Mouse (Mus musculus) hindbrain, embryonic 15.5 days (tissue): ENCODE results near the gene Sec16a. TPM values are rescaled to one million over a fixed set of nuclear protein-coding genes. Genes with fewer than 3 reads are reported as not detected.

Experiments
- ATAC-seq: fragments of 200-750 bp; cut with Nextera tagmentation; 2 replicates; pipeline ENCODE4 v1.8.0; 2017; ENCODE audit warnings: low read depth, moderate number of reproducible peaks, moderate TSS enrichment; ENCODE audit not compliant: low FRiP score
- H3K27ac ChIP-seq: fragments of 300-500 bp; sonication (generic); replicated peaks from 2 replicates; pipeline ENCODE4 v1.5.1; 2015; ENCODE audit warnings: mild to moderate bottlenecking, inconsistent platforms
- H3K27me3 ChIP-seq: fragments of 300-500 bp; sonication (generic); 2 replicates; pipeline ENCODE4 v1.6.1; 2015; ENCODE audit warnings: control low read depth, inconsistent platforms
- H3K36me3 ChIP-seq: fragments of 300-500 bp; sonication (generic); 2 replicates; pipeline ENCODE4 v1.6.1; 2015; ENCODE audit warnings: control low read depth, inconsistent platforms
- H3K4me1 ChIP-seq: fragments of 300-500 bp; sonication (generic); replicated peaks from 2 replicates; pipeline ENCODE4 v1.6.1; 2015; ENCODE audit warnings: control low read depth, inconsistent platforms
- H3K4me2 ChIP-seq: fragments of 300-500 bp; sonication (generic); 2 replicates; pipeline ENCODE4 v1.6.1; 2015; ENCODE audit warnings: moderate library complexity, mild to moderate bottlenecking, inconsistent platforms
- H3K4me3 ChIP-seq: fragments of 300-500 bp; sonication (generic); 2 replicates; pipeline ENCODE4 v1.5.1; 2015; ENCODE audit warnings: mild to moderate bottlenecking, inconsistent platforms
- H3K9ac ChIP-seq: fragments of 300-500 bp; sonication (generic); 2 replicates; pipeline ENCODE4 v1.6.1; 2015; ENCODE audit warnings: inconsistent platforms
- H3K9me3 ChIP-seq: fragments of 300-500 bp; sonication (generic); 2 replicates; pipeline ENCODE4 v1.6.1; 2016; ENCODE audit warnings: control low read depth, inconsistent platforms
- whole genome bisulfite sequencing: fragments of 180-500 bp; shearing (Covaris S2); methylation state at CpG from one replicate; pipeline ENCODE4 v1.1.7; 2015; 5-methylcytosine and 5-hydroxymethylcytosine counted together
- polyA plus RNA-seq: library from polyadenylated mRNA; unstranded; fragments of >200 nt; fragmentation: Nextera tagmentation; extraction: Ambion mirVana; gene quantifications from 2 replicates; pipeline ENCODE4 v1.2.1, GENCODE M21; 2015

Gene Sec16a
- polyA plus RNA-seq, 1 experiment from 2014 or later: 21.6 TPM

DNA sequence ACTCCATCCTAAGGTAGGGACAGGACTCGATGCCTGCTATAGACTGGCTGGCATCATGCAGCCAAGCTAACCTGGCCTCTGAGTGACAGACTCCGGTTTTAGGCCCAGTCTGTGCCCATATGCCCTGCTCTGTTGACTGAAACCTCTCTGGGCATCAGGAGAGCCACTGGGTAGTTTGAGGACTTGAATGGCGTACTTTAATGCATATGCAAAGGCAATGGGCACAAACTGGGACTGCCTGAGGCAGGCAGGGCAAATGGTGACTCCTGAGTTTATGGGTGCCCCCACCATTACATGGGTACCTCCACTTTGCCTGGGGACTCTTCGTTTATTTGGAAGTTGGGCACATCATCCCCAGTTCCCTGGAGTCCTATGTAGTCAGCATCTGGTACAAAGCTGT lies 1.7 kb upstream of the Sec16a start:
- Histone ChIP-seq H3K9me3 (no peaks in the 10 kb centered on the region), H3K4me3 (peak overlapping the region; percentile 65), H3K27me3 (no peaks in the 10 kb centered on the region), H3K27ac (0 out of 2 replicates have a peak overlapping the region, but pooled peaks have one; percentile 18), H3K9ac (peak overlapping the region; percentile 61), H3K4me2 (peak overlapping the region; percentile 81), H3K4me1 (peaks cover 51% of the 10 kb centered on the region), H3K36me3 (peaks cover 1% of the 10 kb centered on the region; the same call in 1 of the 2 replicates)
- ATAC-seq: no peak
- 78% methylated on average over 4 of the region's 4 CpGs for WGBS

DNA sequence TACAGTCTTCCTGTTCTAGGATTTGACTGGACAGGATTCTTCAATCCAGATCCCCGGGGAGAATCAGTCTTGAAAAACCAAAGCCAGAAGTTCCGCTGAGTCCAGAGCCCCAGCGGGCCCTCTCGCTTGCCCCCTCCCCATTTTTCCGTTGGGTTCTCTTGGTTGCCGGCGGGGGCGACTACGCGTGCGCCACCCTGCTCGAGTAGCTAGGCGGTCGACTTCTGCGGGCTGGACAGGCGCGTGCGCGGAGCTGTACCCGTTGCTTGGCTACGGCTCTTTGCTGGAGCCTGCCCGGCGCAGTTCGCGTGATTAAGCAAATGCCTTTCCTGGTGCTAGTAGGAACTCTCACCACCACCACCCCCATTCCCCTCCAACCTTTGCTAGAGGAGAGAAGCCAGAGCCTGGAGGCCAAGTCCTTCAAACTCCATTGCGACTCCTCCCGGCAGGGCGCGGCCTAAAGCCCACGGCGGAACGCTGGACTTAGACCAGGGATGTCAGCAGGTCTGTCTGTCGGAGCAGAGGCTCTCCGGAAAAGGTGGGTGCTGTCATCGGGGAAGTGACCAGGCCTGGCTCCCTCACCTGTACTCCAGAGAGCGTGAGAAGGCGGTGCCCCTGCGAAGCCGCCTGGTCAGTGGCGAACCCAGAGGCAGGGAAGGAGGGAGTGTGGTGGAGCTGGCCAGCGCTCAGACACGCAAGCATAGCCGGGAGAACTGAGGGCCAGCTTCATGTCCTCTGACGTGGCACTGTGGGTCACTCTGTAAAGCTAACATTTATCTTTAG lies 840 bp upstream of the Sec16a start:
- Histone ChIP-seq H3K4me2 (peak overlapping the region; percentile 81), H3K27ac (peak overlapping the region; percentile 94), H3K4me1 (peaks cover 51% of the 10 kb centered on the region), H3K9me3 (no peaks in the 10 kb centered on the region), H3K27me3 (no peaks in the 10 kb centered on the region), H3K4me3 (peak overlapping the region; percentile 65), H3K9ac (peak overlapping the region; percentile 61), H3K36me3 (peaks cover 10% of the 10 kb centered on the region)
- ATAC-seq: peak; percentile 91
- WGBS: under 1% methylated on average over 44 of the region's 44 CpGs

DNA sequence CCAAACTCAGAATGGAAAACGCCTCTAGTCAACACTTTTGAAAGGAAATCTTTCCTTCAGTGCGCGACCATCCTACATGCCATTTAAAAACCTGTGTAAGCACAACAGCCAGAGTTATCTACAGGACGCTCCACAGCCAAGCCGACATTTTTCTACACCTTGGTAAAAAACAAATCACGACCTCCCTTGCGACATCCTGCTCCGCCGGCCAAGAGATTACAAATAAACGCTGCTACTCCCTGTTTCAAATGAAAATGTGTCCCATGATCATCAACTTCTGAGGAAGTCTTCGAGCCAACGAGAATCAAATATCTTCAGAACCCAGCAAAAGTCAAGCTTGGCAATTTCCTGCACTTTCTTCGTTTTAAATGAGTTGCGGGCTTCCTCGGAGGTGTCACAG lies 648 bp downstream of the Sec16a start:
- peak overlapping the region; percentile 65 for H3K4me3 ChIP-seq
- no peak for ATAC-seq
- no peaks in the 10 kb centered on the region for H3K9me3 ChIP-seq
- peak overlapping the region; percentile 84 for H3K4me2 ChIP-seq
- H3K36me3 ChIP-seq: peaks cover 24% of the 10 kb centered on the region
- peaks cover 47% of the 10 kb centered on the region for H3K4me1 ChIP-seq
- 7% methylated on average over 15 of the region's 15 CpGs for WGBS
- H3K9ac ChIP-seq: peak overlapping the region; percentile 79
- no peaks in the 10 kb centered on the region for H3K27me3 ChIP-seq
- H3K27ac ChIP-seq: peak overlapping the region; percentile 94

DNA sequence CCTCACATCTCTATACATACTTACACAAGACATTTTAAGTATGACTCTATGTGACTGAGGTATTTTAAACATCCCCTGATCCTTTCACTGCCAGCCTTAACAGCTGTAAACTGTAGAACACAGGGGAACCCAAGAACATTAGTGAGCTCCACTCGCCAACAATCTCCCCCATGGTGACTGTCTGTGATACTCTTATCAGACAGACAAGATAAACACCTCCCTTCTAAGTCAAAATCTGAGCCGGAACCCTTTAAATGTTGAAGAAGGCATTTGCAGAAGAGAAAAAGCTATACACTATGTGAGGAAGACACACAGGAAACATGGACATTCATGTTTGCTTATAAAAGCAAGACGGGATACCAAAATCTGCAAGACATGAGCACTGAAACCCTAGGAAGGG lies 1.1 kb downstream of the Sec16a start:
- H3K9ac ChIP-seq: peak overlapping the region; percentile 79
- H3K27ac ChIP-seq: 0 out of 2 replicates have a peak overlapping the region, but pooled peaks have one; percentile 94
- no peaks in the 10 kb centered on the region for H3K9me3 ChIP-seq
- no peak for ATAC-seq
- H3K4me1 ChIP-seq: peaks cover 42% of the 10 kb centered on the region
- peaks cover 29% of the 10 kb centered on the region for H3K36me3 ChIP-seq
- peak overlapping the region; percentile 84 for H3K4me2 ChIP-seq
- no peaks in the 10 kb centered on the region for H3K27me3 ChIP-seq
- 67% methylated on average over 3 of the region's 3 CpGs for WGBS
- H3K4me3 ChIP-seq: peak overlapping the region; percentile 65

DNA sequence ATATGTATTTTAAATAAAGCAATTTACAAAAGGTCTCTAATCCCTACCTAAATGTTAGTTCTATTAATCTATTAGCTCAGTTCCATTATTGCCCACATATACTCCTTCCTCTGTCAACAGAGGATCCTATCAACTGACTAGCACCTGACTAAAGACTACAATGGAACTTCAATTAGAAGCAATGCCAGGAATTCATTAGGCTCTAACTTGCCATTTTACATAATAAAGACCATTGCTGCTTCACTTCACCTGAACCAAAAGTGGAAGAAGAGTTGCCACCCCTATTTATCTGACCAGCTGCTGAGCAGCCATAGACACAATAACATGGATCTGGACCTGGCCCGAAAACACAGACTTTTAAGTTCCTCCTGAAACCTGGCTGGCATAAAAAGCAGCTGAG lies 2.2 kb downstream of the Sec16a start:
- peaks cover 40% of the 10 kb centered on the region for H3K36me3 ChIP-seq
- peak overlapping the region; percentile 84; the same call in 1 of the 2 replicates for H3K4me2 ChIP-seq
- no peaks in the 10 kb centered on the region for H3K27me3 ChIP-seq
- no peak overlapping the region for H3K9ac ChIP-seq
- 81% methylated on average over 1 of the region's 1 CpGs for WGBS
- no peaks in the 10 kb centered on the region for H3K9me3 ChIP-seq
- no peak overlapping the region for H3K4me3 ChIP-seq
- no peak for ATAC-seq
- peaks cover 41% of the 10 kb centered on the region for H3K4me1 ChIP-seq
- no peak overlapping the region for H3K27ac ChIP-seq

DNA sequence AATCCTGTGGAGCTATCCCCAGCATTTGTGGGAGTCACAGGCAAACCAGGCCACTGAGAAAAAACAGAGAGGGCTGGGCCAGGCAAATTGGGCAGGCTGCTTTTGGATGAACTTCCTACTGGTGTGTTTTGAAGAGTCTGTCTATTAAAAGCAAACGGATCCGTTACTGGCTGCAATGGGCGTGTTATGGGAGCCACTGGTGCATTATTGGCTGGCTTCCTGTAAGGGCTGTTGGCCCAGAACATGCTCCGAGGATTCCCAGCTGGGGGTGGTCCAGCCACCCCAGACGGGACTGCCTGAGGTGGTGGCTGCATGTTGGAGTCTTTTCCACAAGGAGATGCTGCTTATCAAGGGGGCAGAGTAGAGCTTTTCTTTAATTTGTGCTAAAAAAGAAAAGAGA lies 3.3 kb downstream of the Sec16a start:
- H3K36me3 ChIP-seq: peaks cover 41% of the 10 kb centered on the region
- no peak overlapping the region for H3K9ac ChIP-seq
- no peaks in the 10 kb centered on the region for H3K9me3 ChIP-seq
- WGBS: 80% methylated on average over 5 of the region's 5 CpGs
- no peak overlapping the region for H3K4me3 ChIP-seq
- no peak for ATAC-seq
- H3K4me2 ChIP-seq: no peak overlapping the region
- peaks cover 40% of the 10 kb centered on the region for H3K4me1 ChIP-seq
- no peak overlapping the region for H3K27ac ChIP-seq
- no peaks in the 10 kb centered on the region for H3K27me3 ChIP-seq

DNA sequence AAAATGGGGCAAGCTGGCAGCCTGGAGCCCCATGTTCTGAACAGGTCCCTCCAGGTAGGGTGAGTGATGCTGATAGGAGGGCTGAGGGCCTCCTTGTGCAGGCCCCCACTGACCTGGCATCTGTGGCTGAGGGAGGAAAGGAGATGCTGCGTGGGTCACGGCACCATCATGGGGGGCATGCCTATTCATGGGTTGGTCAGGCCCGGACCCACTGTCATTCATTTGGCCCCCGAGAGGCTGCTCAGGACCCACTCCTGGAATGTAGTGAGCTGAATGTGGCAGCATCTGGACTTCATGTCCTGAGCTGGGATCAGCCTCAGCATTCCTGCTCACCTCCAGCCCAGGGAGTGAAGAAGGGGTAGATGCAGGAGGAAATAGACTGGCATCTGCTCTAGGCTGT lies 3.8 kb downstream of the Sec16a start:
- Histone ChIP-seq H3K36me3 (peaks cover 41% of the 10 kb centered on the region), H3K27ac (no peak overlapping the region), H3K27me3 (no peaks in the 10 kb centered on the region), H3K9me3 (no peaks in the 10 kb centered on the region), H3K4me2 (no peak overlapping the region), H3K4me3 (no peak overlapping the region), H3K9ac (no peak overlapping the region), H3K4me1 (peaks cover 37% of the 10 kb centered on the region)
- 95% methylated on average over 4 of the region's 4 CpGs for WGBS
- no peak for ATAC-seq

DNA sequence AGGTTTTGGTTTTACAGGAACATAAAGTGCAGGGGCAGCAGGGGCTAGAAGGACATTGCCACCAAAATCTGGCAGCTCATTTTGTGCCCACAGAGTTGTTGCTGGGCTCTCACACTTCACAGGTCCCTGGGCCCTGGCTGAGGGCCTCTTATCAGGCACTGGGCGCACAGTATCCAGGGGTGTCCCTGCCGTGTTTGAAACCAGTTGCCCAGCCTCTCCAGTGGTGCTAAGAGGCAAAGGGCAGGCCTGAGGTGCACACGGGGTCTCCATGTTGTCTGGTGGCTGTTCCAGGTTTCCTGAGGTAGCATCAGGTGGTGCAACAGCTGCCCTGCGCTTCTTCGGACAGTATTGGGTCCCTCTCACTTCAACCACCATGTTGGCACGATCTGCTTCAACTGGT lies 5.3 kb downstream of the Sec16a start:
- Histone ChIP-seq H3K4me2 (no peak overlapping the region), H3K27ac (no peak overlapping the region), H3K36me3 (peaks cover 52% of the 10 kb centered on the region), H3K9ac (no peak overlapping the region), H3K4me1 (peaks cover 34% of the 10 kb centered on the region), H3K9me3 (no peaks in the 10 kb centered on the region), H3K4me3 (no peak overlapping the region), H3K27me3 (no peaks in the 10 kb centered on the region)
- no peak for ATAC-seq
- WGBS: 96% methylated on average over 6 of the region's 6 CpGs

DNA sequence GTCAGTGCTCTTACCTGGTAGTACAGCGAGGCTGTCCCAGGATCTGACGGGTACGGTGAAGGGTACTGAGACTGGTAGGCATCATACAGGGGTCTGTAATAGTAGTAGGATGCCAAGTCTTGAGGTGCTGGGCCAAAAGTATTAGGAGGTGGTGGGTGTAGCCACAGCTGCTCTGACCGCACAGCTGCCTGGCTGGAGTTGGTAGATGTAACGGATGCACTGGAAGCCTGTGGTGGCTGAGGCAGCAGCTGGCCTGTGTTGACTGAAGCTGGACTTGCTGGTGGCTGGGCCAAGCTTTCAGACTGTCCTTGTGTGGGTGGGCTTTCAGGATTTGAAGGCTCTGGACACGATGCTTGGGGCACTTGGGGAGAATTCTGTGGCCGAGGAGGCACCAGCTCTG lies 6.6 kb downstream of the Sec16a start:
- Histone ChIP-seq H3K27me3 (no peaks in the 10 kb centered on the region), H3K27ac (no peak overlapping the region), H3K4me3 (no peak overlapping the region), H3K36me3 (peaks cover 65% of the 10 kb centered on the region), H3K4me1 (peaks cover 23% of the 10 kb centered on the region), H3K9ac (no peak overlapping the region), H3K9me3 (no peaks in the 10 kb centered on the region), H3K4me2 (no peak overlapping the region)
- WGBS: 88% methylated on average over 7 of the region's 7 CpGs
- ATAC-seq: no peak

DNA sequence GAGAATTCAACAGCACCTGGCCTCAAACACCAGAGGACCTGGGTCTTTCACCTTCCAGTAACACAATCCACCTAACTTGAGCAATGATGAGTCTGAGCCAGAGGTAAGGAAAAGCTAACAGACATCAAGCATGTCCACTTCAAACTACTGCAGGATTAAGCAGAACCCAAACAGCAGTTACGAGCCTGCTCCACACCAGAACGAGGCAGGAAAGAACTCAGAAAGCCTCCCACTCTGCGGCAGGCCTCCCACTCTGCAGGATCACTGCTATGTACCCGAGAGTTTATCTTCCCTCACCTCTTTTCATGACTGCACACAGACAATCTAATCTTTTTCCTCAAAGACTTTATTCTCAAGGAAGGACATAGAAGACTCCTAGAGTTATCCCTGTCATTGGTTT lies 7.8 kb downstream of the Sec16a start:
- Histone ChIP-seq H3K4me1 (peaks cover 17% of the 10 kb centered on the region), H3K36me3 (peaks cover 76% of the 10 kb centered on the region), H3K27me3 (no peaks in the 10 kb centered on the region), H3K9ac (no peak overlapping the region), H3K4me2 (no peak overlapping the region), H3K4me3 (no peak overlapping the region), H3K27ac (no peak overlapping the region), H3K9me3 (no peaks in the 10 kb centered on the region)
- no peak for ATAC-seq
- 84% methylated on average over 4 of the region's 4 CpGs for WGBS

DNA sequence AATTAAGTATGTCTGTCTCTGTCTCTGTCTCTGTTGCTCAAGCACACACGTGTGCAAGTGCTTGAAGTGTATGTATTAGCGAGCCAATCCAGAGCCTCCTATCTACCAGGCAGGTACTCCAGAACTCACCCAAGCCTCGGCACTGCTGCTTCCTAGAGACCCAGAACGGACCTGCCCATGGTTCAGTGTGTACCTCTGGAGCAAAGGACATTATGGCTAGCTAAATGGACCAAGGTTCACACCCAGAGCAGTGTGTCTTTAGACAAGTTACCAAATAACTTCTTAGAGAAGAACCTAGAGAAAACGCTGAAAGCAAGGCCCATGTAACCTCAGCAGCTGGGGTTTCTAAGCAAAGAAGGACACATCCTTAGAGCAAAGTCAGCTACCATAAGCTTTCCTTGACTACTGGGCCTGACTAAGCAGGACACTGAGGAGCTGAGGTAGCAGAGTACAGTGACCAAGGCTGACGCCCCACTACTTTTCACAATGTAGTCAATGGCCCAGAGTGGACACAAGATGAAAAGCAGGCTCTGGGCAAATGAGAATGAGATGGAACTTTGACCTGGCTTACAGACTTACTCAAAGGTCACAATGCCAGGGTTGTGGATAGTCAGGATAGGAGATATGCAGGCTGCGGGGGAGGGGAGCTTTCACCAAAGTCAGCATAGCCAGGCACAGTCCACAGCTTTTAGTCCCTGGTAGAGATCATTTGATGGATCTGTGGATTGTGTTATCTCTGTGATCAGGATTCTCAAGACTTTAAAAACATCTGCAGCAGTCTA lies 10.0 kb downstream of the Sec16a start:
- WGBS: 95% methylated on average over 7 of the region's 7 CpGs
- no peak for ATAC-seq
- peaks cover 71% of the 10 kb centered on the region for H3K36me3 ChIP-seq

DNA sequence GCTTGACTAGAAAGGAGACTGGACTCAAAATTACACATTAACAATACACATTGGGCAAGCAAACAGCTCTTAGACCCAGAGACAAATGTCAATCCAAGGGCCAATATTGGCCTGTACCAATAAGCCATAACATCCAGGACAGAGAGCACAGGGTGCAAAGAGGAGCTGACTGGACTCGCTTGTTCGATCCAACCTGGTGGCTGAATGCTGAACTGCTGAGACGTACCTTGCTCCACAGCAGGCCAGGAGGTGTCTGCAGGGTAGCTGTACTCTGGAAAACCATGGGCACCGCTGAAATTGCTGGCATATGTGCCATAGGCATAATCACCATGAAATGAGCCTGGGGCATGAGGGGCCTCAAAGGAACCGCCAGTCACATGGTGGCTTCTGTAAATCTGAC lies 15.2 kb downstream of the Sec16a start:
- Histone ChIP-seq H3K4me1 (no peaks in the 10 kb centered on the region), H3K9ac (no peak overlapping the region), H3K9me3 (no peaks in the 10 kb centered on the region), H3K27ac (no peak overlapping the region), H3K4me2 (no peak overlapping the region), H3K27me3 (no peaks in the 10 kb centered on the region), H3K36me3 (peaks cover 84% of the 10 kb centered on the region), H3K4me3 (no peak overlapping the region)
- 78% methylated on average over 5 of the region's 5 CpGs for WGBS
- no peak for ATAC-seq

More for the DNA sequence above, 10.0 kb downstream of the Sec16a start:
- H3K9me3 ChIP-seq: no peaks in the 10 kb centered on the region
- H3K9ac ChIP-seq: no peak overlapping the region
- no peak overlapping the region for H3K4me3 ChIP-seq
- no peak overlapping the region for H3K27ac ChIP-seq
- H3K4me1 ChIP-seq: peaks cover 17% of the 10 kb centered on the region
- no peak overlapping the region for H3K4me2 ChIP-seq
- no peaks in the 10 kb centered on the region for H3K27me3 ChIP-seq
